Comparison of ENCODE assay signal across 16 mouse cellular contexts in genomic region chr12:104679121-104679818, GRCm38 (mm10).
DNase-seq lines count a peak whose midpoint lies in the region; ATAC-seq lines count a peak whose summit lies in the region.
"Had no signal": no experiment of that assay in that cellular context is flagged by ENCODE, and none has a peak within 500 bp of the region (broad histone marks: within the 10 kb centered on the region; RNA-seq: fewer than 3 reads in every experiment).

No protein-coding gene starts in this region.

- H3K4me3 ChIP-seq in forebrain, embryonic 11.5 days (ENCODE audit: low read depth, low read length): no peak overlapping the region
- no peak overlapping the region for H3K4me3 ChIP-seq in hindbrain, embryonic 15.5 days
- no peak overlapping the region for H3K4me3 ChIP-seq in midbrain, embryonic 14.5 days (replicated peaks; ENCODE audit: low read depth, low read length)
- H3K4me3 ChIP-seq: heart, embryonic 12.5 days; liver, embryonic 15.5 days had no signal

- WGBS in forebrain, embryonic 11.5 days: 25% methylated on average over 26 of the region's 26 CpGs
- 30% methylated on average over 26 of the region's 26 CpGs for WGBS in hindbrain, embryonic 15.5 days
- 28% methylated on average over 26 of the region's 26 CpGs for WGBS in midbrain, embryonic 14.5 days

- H3K9ac ChIP-seq in forebrain, embryonic 11.5 days (ENCODE audit: low read length): no peak overlapping the region
- H3K9ac ChIP-seq in hindbrain, embryonic 15.5 days: no peak overlapping the region
- H3K9ac ChIP-seq in midbrain, embryonic 14.5 days (replicated peaks; ENCODE audit: low read length): no peak overlapping the region
- H3K9ac ChIP-seq: heart, embryonic 12.5 days; liver, embryonic 15.5 days had no signal

- no peak overlapping the region for H3K27ac ChIP-seq in forebrain, embryonic 11.5 days (ENCODE audit: low read depth, low read length)
- H3K27ac ChIP-seq in hindbrain, embryonic 15.5 days (replicated peaks): no peak overlapping the region
- no peak overlapping the region for H3K27ac ChIP-seq in midbrain, embryonic 14.5 days (replicated peaks; ENCODE audit: low read depth, low read length)
- H3K27ac ChIP-seq: liver, embryonic 15.5 days had no signal

- H3K27me3 ChIP-seq in forebrain, embryonic 11.5 days (ENCODE audit: control insufficient read depth, insufficient read depth, low read length): no peaks in the 10 kb centered on the region
- H3K27me3 ChIP-seq in hindbrain, embryonic 15.5 days: no peaks in the 10 kb centered on the region
- no peaks in the 10 kb centered on the region for H3K27me3 ChIP-seq in midbrain, embryonic 14.5 days (ENCODE audit: control insufficient read depth, insufficient read depth, low read length)
- H3K27me3 ChIP-seq: heart, embryonic 12.5 days; liver, embryonic 15.5 days had no signal

- no peaks in the 10 kb centered on the region for H3K36me3 ChIP-seq in forebrain, embryonic 11.5 days (ENCODE audit: control insufficient read depth, insufficient read depth, low read length)
- H3K36me3 ChIP-seq in hindbrain, embryonic 15.5 days: no peaks in the 10 kb centered on the region
- H3K36me3 ChIP-seq in midbrain, embryonic 14.5 days (ENCODE audit: control insufficient read depth, insufficient read depth, low read length): no peaks in the 10 kb centered on the region
- H3K36me3 ChIP-seq: heart, embryonic 12.5 days; liver, embryonic 15.5 days had no signal

- DNase-seq in embryo, embryonic 11.5 days (ENCODE audit: low read depth, low spot score): peak; percentile 37
- DNase-seq in forebrain, embryonic 11.5 days (ENCODE audit: low spot score): no peak
- peak; percentile 50 for DNase-seq in midbrain, embryonic 14.5 days
- DNase-seq in MN1 (ENCODE audit: low spot score): no peak
- DNase-seq in thymus, postnatal 14 days: no peak
- no peak for DNase-seq in testis, postnatal 10 days (ENCODE audit: low spot score)
- no peak for DNase-seq in kidney, postnatal 36 days
- DNase-seq: adrenal gland, adult 8-10 months; kidney, adult 11 months; layer of hippocampus, postnatal 36 days; spleen, adult 18-20 months had no signal

- H3K4me2 ChIP-seq in forebrain, embryonic 11.5 days (ENCODE audit: low read depth, low read length, severe bottlenecking): peak overlapping the region; percentile 32; the same call in 1 of the 2 replicates
- peak overlapping the region; percentile 44 for H3K4me2 ChIP-seq in hindbrain, embryonic 15.5 days
- H3K4me2 ChIP-seq in midbrain, embryonic 14.5 days (ENCODE audit: low read length): peak overlapping the region; percentile 32
- H3K4me2 ChIP-seq: heart, embryonic 12.5 days; liver, embryonic 15.5 days had no signal

- H3K9me3 ChIP-seq in forebrain, embryonic 11.5 days (ENCODE audit: control insufficient read depth, low read length): peaks cover 4% of the 10 kb centered on the region; the same call in 1 of the 2 replicates
- H3K9me3 ChIP-seq in hindbrain, embryonic 15.5 days: no peaks in the 10 kb centered on the region
- H3K9me3 ChIP-seq in midbrain, embryonic 14.5 days (ENCODE audit: control insufficient read depth, low read length): no peaks in the 10 kb centered on the region
- H3K9me3 ChIP-seq: liver, embryonic 15.5 days had no signal

- peak; percentile 62 for ATAC-seq in forebrain, embryonic 11.5 days (replicated peaks; ENCODE audit: low FRiP score)
- no peak for ATAC-seq in hindbrain, embryonic 15.5 days (ENCODE audit: low FRiP score, low read depth)
- ATAC-seq in midbrain, embryonic 14.5 days (ENCODE audit: low FRiP score, low TSS enrichment): no peak
- ATAC-seq: CD4-positive, CD25-positive, alpha-beta regulatory T cell, adult 4 months; Patski had no signal

- peaks cover 7% of the 10 kb centered on the region for H3K4me1 ChIP-seq in forebrain, embryonic 11.5 days (replicated peaks; ENCODE audit: control insufficient read depth, insufficient read depth, low read length)
- H3K4me1 ChIP-seq in hindbrain, embryonic 15.5 days (replicated peaks): peaks cover 12% of the 10 kb centered on the region
- peaks cover 10% of the 10 kb centered on the region; the same call in 1 of the 2 replicates for H3K4me1 ChIP-seq in midbrain, embryonic 14.5 days (ENCODE audit: control insufficient read depth, insufficient read depth, low read length)
- H3K4me1 ChIP-seq: liver, embryonic 15.5 days had no signal

Comparison
In these comparisons a context has a peak if more than half of its experiments do, and no peak if none do; other contexts are left out.
1. DNase-seq: peak in embryo, embryonic 11.5 days (single experiment) and midbrain, embryonic 14.5 days (single experiment); none in forebrain, embryonic 11.5 days (single experiment), MN1 (single experiment), thymus, postnatal 14 days (single experiment), testis, postnatal 10 days (single experiment) and kidney, postnatal 36 days (0 of 2).
2. Peak in every context shown above with its lines, with median percentiles within 50 percentile points of each other: H3K4me2 ChIP-seq.